Mouse (Mus musculus) activated CD4-positive, CD25-positive, alpha-beta regulatory T cell (primary cell): ENCODE measurements around the gene 1700021F05Rik. TPM values are rescaled to one million over a fixed set of nuclear protein-coding genes. Genes with fewer than 3 reads are reported as not detected.

Source experiments
- polyA plus RNA-seq, 2 experiments: library from polyadenylated mRNA; unstranded; fragments of 100-300 nt; shearing (Covaris generic); gene quantifications; one replicate each; pipeline ENCODE4 v1.2.1; 2017

Gene 1700021F05Rik
- 10 to 100 TPM; 18.6 to 30.3 TPM for polyA plus RNA-seq

GRCm38 (mm10) chr10:43540442-43541152 is at the start of gene 1700021F05Rik:
Gene 1700021F05Rik (minus strand): TSS chr10:43540994.

GRCm38 (mm10) chr10:43577997-43578331 is 37.2 kb upstream of the 1700021F05Rik start, which contains the start of gene Cd24a:
Gene Cd24a (plus strand): TSS chr10:43578284.

GRCm38 (mm10) chr10:43523931-43524330 is 16.9 kb downstream of the 1700021F05Rik start, which contains the start of gene Gm9803:
Gene Gm9803 (plus strand): TSS chr10:43524084.

GRCm38 (mm10) chr10:43478751-43479435 is 61.9 kb downstream of the 1700021F05Rik start, which contains the start of gene Bend3:
Gene Bend3 (plus strand): TSS chr10:43478831.

Other genes starting within 250 kb of the 1700021F05Rik start
- gene Bend3, start 62.2 kb downstream of the 1700021F05Rik start, polyA plus RNA-seq: 1 to 10 TPM; 2.9 to 3.1 TPM
- 10 to 100 TPM; 52.5 to 68.1 TPM for gene Gm9803, start 16.9 kb downstream of the 1700021F05Rik start, polyA plus RNA-seq
- 1 to 10 TPM; 3.5 to 9.7 TPM for gene Cd24a, start 37.3 kb upstream of the 1700021F05Rik start, polyA plus RNA-seq